Mouse (Mus musculus) embryonic fibroblast, embryonic 13.5 days (primary cell): Measurements from ENCODE around the gene Elp1.

Experiments used
- CTCF ChIP-seq: IDR thresholded peaks from 2 replicates; pipeline ENCODE4 v1.5.1; 2011; ENCODE audit warnings: mild to moderate bottlenecking, control low read depth, low read length, moderate library complexity, borderline replicate concordance; ENCODE audit not compliant: insufficient read depth
- POLR2A ChIP-seq: IDR thresholded peaks from 2 replicates; pipeline ENCODE4 v1.6.1; 2011; ENCODE audit warnings: low read depth, mild to moderate bottlenecking, control low read depth, low read length, moderate library complexity

DNA sequence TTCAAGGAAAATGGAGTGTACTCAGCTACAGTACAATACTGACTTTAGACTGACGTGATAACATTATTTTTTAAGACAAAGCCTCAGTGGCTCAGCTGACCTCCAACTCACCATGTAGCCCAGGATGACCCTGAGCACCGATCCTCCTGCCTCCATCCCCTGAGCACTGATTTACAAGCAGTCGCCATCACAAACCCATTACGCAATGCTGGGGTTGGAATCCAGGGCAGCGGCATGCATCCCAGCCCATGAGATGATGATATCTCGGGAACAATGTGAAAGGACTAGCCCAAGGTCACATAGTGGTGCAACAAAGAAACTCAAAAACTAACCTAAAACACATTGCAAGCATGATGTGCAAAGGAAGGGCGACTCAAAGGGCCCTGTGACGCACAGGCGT lies 22.1 kb upstream of the Elp1 start:
- TF ChIP-seq POLR2A (no peak), CTCF (no peak)
